Mouse (Mus musculus): ENCODE measurements around the gene Olfr1048. TPM values are rescaled to one million over a fixed set of nuclear protein-coding genes. Genes with fewer than 3 reads are reported as not detected.

Gene Olfr1048
- polyA plus RNA-seq (2015; fragmentation: Illumina TruSeq; extraction: RNeasy Lipid Tissue Mini Kit (QIAGEN cat#74804); ENCODE audit: low read depth, low replicate concordance) = not detected

GRCm38 (mm10) chr2:86240189-86240588 lies at the start of gene Olfr1048:
Gene Olfr1048 (minus strand): TSS chr2:86240289.

GRCm38 (mm10) chr2:86278988-86279387 lies 38.9 kb upstream of the Olfr1048 start, which contains the start of gene Olfr1051:
Gene Olfr1051 (minus strand): TSS chr2:86279088.

GRCm38 (mm10) chr2:86258228-86258627 lies 18.1 kb upstream of the Olfr1048 start, which contains the start of gene Olfr1049:
Gene Olfr1049 (minus strand): TSS chr2:86258328.

GRCm38 (mm10) chr2:86231301-86231700 lies 8.8 kb downstream of the Olfr1048 start, which contains the start of gene Olfr1047:
Gene Olfr1047 (minus strand): TSS chr2:86231401.

GRCm38 (mm10) chr2:86219214-86219613 lies 20.9 kb downstream of the Olfr1048 start, which contains the start of gene Olfr1046:
Gene Olfr1046 (minus strand): TSS chr2:86219314.

GRCm38 (mm10) chr2:86202909-86203308 lies 37.2 kb downstream of the Olfr1048 start, which contains the start of gene Olfr1045:
Gene Olfr1045 (minus strand): TSS chr2:86203009.

GRCm38 (mm10) chr2:86185583-86185982 lies 54.5 kb downstream of the Olfr1048 start, which contains the start of gene Olfr52:
Gene Olfr52 (minus strand): TSS chr2:86185683.

Other genes starting within 250 kb of the Olfr1048 start
- not detected for gene Olfr1031, start 250.0 kb downstream of the Olfr1048 start, polyA plus RNA-seq (2015; fragmentation: Illumina TruSeq; extraction: RNeasy Lipid Tissue Mini Kit (QIAGEN cat#74804); ENCODE audit: low read depth, low replicate concordance)
- not detected for gene Olfr1032, start 234.7 kb downstream of the Olfr1048 start, polyA plus RNA-seq (2015; fragmentation: Illumina TruSeq; extraction: RNeasy Lipid Tissue Mini Kit (QIAGEN cat#74804); ENCODE audit: low read depth, low replicate concordance)
- 0.13 TPM for gene Olfr1033, start 219.7 kb downstream of the Olfr1048 start, polyA plus RNA-seq (2015; fragmentation: Illumina TruSeq; extraction: RNeasy Lipid Tissue Mini Kit (QIAGEN cat#74804); ENCODE audit: low read depth, low replicate concordance)
- not detected for gene Olfr1034, start 194.4 kb downstream of the Olfr1048 start, polyA plus RNA-seq (2015; fragmentation: Illumina TruSeq; extraction: RNeasy Lipid Tissue Mini Kit (QIAGEN cat#74804); ENCODE audit: low read depth, low replicate concordance)
- gene Olfr1036, start 166.3 kb downstream of the Olfr1048 start, polyA plus RNA-seq (2015; fragmentation: Illumina TruSeq; extraction: RNeasy Lipid Tissue Mini Kit (QIAGEN cat#74804); ENCODE audit: low read depth, low replicate concordance) = not detected
- not detected for gene Olfr1037, start 152.9 kb downstream of the Olfr1048 start, polyA plus RNA-seq (2015; fragmentation: Illumina TruSeq; extraction: RNeasy Lipid Tissue Mini Kit (QIAGEN cat#74804); ENCODE audit: low read depth, low replicate concordance)
- gene Olfr1039, start 104.4 kb downstream of the Olfr1048 start, polyA plus RNA-seq (2015; fragmentation: Illumina TruSeq; extraction: RNeasy Lipid Tissue Mini Kit (QIAGEN cat#74804); ENCODE audit: low read depth, low replicate concordance) = not detected
- not detected for gene Olfr1040, start 93.6 kb downstream of the Olfr1048 start, polyA plus RNA-seq (2015; fragmentation: Illumina TruSeq; extraction: RNeasy Lipid Tissue Mini Kit (QIAGEN cat#74804); ENCODE audit: low read depth, low replicate concordance)
- gene Olfr1042, start 78.5 kb downstream of the Olfr1048 start, polyA plus RNA-seq (2015; fragmentation: Illumina TruSeq; extraction: RNeasy Lipid Tissue Mini Kit (QIAGEN cat#74804); ENCODE audit: low read depth, low replicate concordance) = not detected
- gene Olfr1043, start 72.8 kb downstream of the Olfr1048 start, polyA plus RNA-seq (2015; fragmentation: Illumina TruSeq; extraction: RNeasy Lipid Tissue Mini Kit (QIAGEN cat#74804); ENCODE audit: low read depth, low replicate concordance) = not detected
- gene Olfr1044, start 62.5 kb downstream of the Olfr1048 start, polyA plus RNA-seq (2015; fragmentation: Illumina TruSeq; extraction: RNeasy Lipid Tissue Mini Kit (QIAGEN cat#74804); ENCODE audit: low read depth, low replicate concordance) = not detected
- not detected for gene Olfr52, start 54.6 kb downstream of the Olfr1048 start, polyA plus RNA-seq (2015; fragmentation: Illumina TruSeq; extraction: RNeasy Lipid Tissue Mini Kit (QIAGEN cat#74804); ENCODE audit: low read depth, low replicate concordance)
- not detected for gene Olfr1045, start 37.3 kb downstream of the Olfr1048 start, polyA plus RNA-seq (2015; fragmentation: Illumina TruSeq; extraction: RNeasy Lipid Tissue Mini Kit (QIAGEN cat#74804); ENCODE audit: low read depth, low replicate concordance)
- not detected for gene Olfr1046, start 21.0 kb downstream of the Olfr1048 start, polyA plus RNA-seq (2015; fragmentation: Illumina TruSeq; extraction: RNeasy Lipid Tissue Mini Kit (QIAGEN cat#74804); ENCODE audit: low read depth, low replicate concordance)
- gene Olfr1047, start 8.9 kb downstream of the Olfr1048 start, polyA plus RNA-seq (2015; fragmentation: Illumina TruSeq; extraction: RNeasy Lipid Tissue Mini Kit (QIAGEN cat#74804); ENCODE audit: low read depth, low replicate concordance) = not detected
- gene Olfr1049, start 18.0 kb upstream of the Olfr1048 start, polyA plus RNA-seq (2015; fragmentation: Illumina TruSeq; extraction: RNeasy Lipid Tissue Mini Kit (QIAGEN cat#74804); ENCODE audit: low read depth, low replicate concordance) = not detected
- gene Olfr1051, start 38.8 kb upstream of the Olfr1048 start, polyA plus RNA-seq (2015; fragmentation: Illumina TruSeq; extraction: RNeasy Lipid Tissue Mini Kit (QIAGEN cat#74804); ENCODE audit: low read depth, low replicate concordance) = not detected
- gene Olfr1052, start 52.2 kb upstream of the Olfr1048 start, polyA plus RNA-seq (2015; fragmentation: Illumina TruSeq; extraction: RNeasy Lipid Tissue Mini Kit (QIAGEN cat#74804); ENCODE audit: low read depth, low replicate concordance) = not detected
- not detected for gene Olfr1053, start 75.0 kb upstream of the Olfr1048 start, polyA plus RNA-seq (2015; fragmentation: Illumina TruSeq; extraction: RNeasy Lipid Tissue Mini Kit (QIAGEN cat#74804); ENCODE audit: low read depth, low replicate concordance)
- not detected for gene Olfr1054, start 95.1 kb upstream of the Olfr1048 start, polyA plus RNA-seq (2015; fragmentation: Illumina TruSeq; extraction: RNeasy Lipid Tissue Mini Kit (QIAGEN cat#74804); ENCODE audit: low read depth, low replicate concordance)
- not detected for gene Olfr1055, start 110.0 kb upstream of the Olfr1048 start, polyA plus RNA-seq (2015; fragmentation: Illumina TruSeq; extraction: RNeasy Lipid Tissue Mini Kit (QIAGEN cat#74804); ENCODE audit: low read depth, low replicate concordance)
- gene Olfr1056, start 122.2 kb upstream of the Olfr1048 start, polyA plus RNA-seq (2015; fragmentation: Illumina TruSeq; extraction: RNeasy Lipid Tissue Mini Kit (QIAGEN cat#74804); ENCODE audit: low read depth, low replicate concordance) = not detected
- gene Olfr1057, start 138.1 kb upstream of the Olfr1048 start, polyA plus RNA-seq (2015; fragmentation: Illumina TruSeq; extraction: RNeasy Lipid Tissue Mini Kit (QIAGEN cat#74804); ENCODE audit: low read depth, low replicate concordance) = not detected
- gene Olfr1058, start 148.3 kb upstream of the Olfr1048 start, polyA plus RNA-seq (2015; fragmentation: Illumina TruSeq; extraction: RNeasy Lipid Tissue Mini Kit (QIAGEN cat#74804); ENCODE audit: low read depth, low replicate concordance) = not detected
- not detected for gene Olfr1061, start 173.8 kb upstream of the Olfr1048 start, polyA plus RNA-seq (2015; fragmentation: Illumina TruSeq; extraction: RNeasy Lipid Tissue Mini Kit (QIAGEN cat#74804); ENCODE audit: low read depth, low replicate concordance)
- not detected for gene Olfr1062, start 186.5 kb upstream of the Olfr1048 start, polyA plus RNA-seq (2015; fragmentation: Illumina TruSeq; extraction: RNeasy Lipid Tissue Mini Kit (QIAGEN cat#74804); ENCODE audit: low read depth, low replicate concordance)
- gene Olfr1065, start 210.3 kb upstream of the Olfr1048 start, polyA plus RNA-seq (2015; fragmentation: Illumina TruSeq; extraction: RNeasy Lipid Tissue Mini Kit (QIAGEN cat#74804); ENCODE audit: low read depth, low replicate concordance) = not detected
- gene Olfr1066, start 216.0 kb upstream of the Olfr1048 start, polyA plus RNA-seq (2015; fragmentation: Illumina TruSeq; extraction: RNeasy Lipid Tissue Mini Kit (QIAGEN cat#74804); ENCODE audit: low read depth, low replicate concordance) = not detected
- not detected for gene Olfr228, start 247.1 kb upstream of the Olfr1048 start, polyA plus RNA-seq (2015; fragmentation: Illumina TruSeq; extraction: RNeasy Lipid Tissue Mini Kit (QIAGEN cat#74804); ENCODE audit: low read depth, low replicate concordance)

Measured in brain, adult 10 weeks (tissue).